Mouse (Mus musculus): ENCODE results near the gene Hdgfl2. TPM values are rescaled to one million over a fixed set of nuclear protein-coding genes. Genes with fewer than 3 reads are reported as not detected.

Gene Hdgfl2
- polyA plus RNA-seq (2012; rRNA removed): 68.8 and 70.6 TPM in 2 replicates

GRCm38 (mm10) chr17:56078880-56079795 lies at the start of gene Hdgfl2:
Hdgfl2 (plus strand) TSS chr17:56079634.
- DNase-seq (ENCODE audit: low spot score): peak; percentile 96

- DNase-seq (ENCODE audit: low spot score): no peak
Measured at GRCm38 (mm10) chr17:56030238-56030870, 49.1 kb upstream of the Hdgfl2 start.

- no peak for DNase-seq (ENCODE audit: low spot score)
Measured at GRCm38 (mm10) chr17:56030919-56031318, 48.5 kb upstream of the Hdgfl2 start.

GRCm38 (mm10) chr17:56031431-56031830 lies 48.0 kb upstream of the Hdgfl2 start:
- DNase-seq (ENCODE audit: low spot score): no peak

- DNase-seq (ENCODE audit: low spot score): no peak
Measured at GRCm38 (mm10) chr17:56032127-56032733, 47.2 kb upstream of the Hdgfl2 start.

- no peak for DNase-seq (ENCODE audit: low spot score)
Measured at GRCm38 (mm10) chr17:56032831-56033230, 46.6 kb upstream of the Hdgfl2 start.

- no peak for DNase-seq (ENCODE audit: low spot score)
Measured at GRCm38 (mm10) chr17:56034040-56034725, 45.3 kb upstream of the Hdgfl2 start.

- no peak for DNase-seq (ENCODE audit: low spot score)
Measured at GRCm38 (mm10) chr17:56034726-56035100, 44.7 kb upstream of the Hdgfl2 start.

GRCm38 (mm10) chr17:56035216-56035615 lies 44.2 kb upstream of the Hdgfl2 start:
- no peak for DNase-seq (ENCODE audit: low spot score)

GRCm38 (mm10) chr17:56036176-56036900 lies 43.1 kb upstream of the Hdgfl2 start, which contains the start of gene Sh3gl1:
Sh3gl1 (minus strand) TSS chr17:56036635.
- peak; percentile 98 for DNase-seq (ENCODE audit: low spot score)

- no peak for DNase-seq (ENCODE audit: low spot score)
Measured at GRCm38 (mm10) chr17:56036901-56037287, 42.5 kb upstream of the Hdgfl2 start.

- no peak for DNase-seq (ENCODE audit: low spot score)
Measured at GRCm38 (mm10) chr17:56038583-56039261, 40.7 kb upstream of the Hdgfl2 start.

- DNase-seq (ENCODE audit: low spot score): no peak
Measured at GRCm38 (mm10) chr17:56039345-56039744, 40.1 kb upstream of the Hdgfl2 start.

GRCm38 (mm10) chr17:56040030-56040856 lies 39.2 kb upstream of the Hdgfl2 start, which contains the start of gene Chaf1a:
Chaf1a (plus strand) TSS chr17:56040439.
- peak; percentile 83 for DNase-seq (ENCODE audit: low spot score)

- DNase-seq (ENCODE audit: low spot score): no peak
Measured at GRCm38 (mm10) chr17:56040857-56041163, 38.6 kb upstream of the Hdgfl2 start.

- no peak for DNase-seq (ENCODE audit: low spot score)
Measured at GRCm38 (mm10) chr17:56051369-56051768, 28.1 kb upstream of the Hdgfl2 start.

GRCm38 (mm10) chr17:56054938-56055337 lies 24.5 kb upstream of the Hdgfl2 start:
- DNase-seq (ENCODE audit: low spot score): no peak

GRCm38 (mm10) chr17:56055945-56056678 lies 23.3 kb upstream of the Hdgfl2 start:
- DNase-seq (ENCODE audit: low spot score): no peak
